Mouse (Mus musculus) right cerebral cortex, adult 18-20 months (tissue): ENCODE results near the gene Gm21943.
"Not testable (repeated sequence)": the region's sequence is repeated elsewhere in the genome, so short reads cannot be mapped to it uniquely, and the experiment has no call there.

Experiments used
- DNase-seq: peaks from one replicate; pipeline ENCODE4 v3.0.0; 2022; ENCODE audit warnings: mixed read lengths

Gm21943 gene

GRCm38 (mm10) chrY:57533644-57534043 lies at the start of gene Gm21943:
TSS of gene Gm21943 (minus strand) at chrY:57533744.
- not testable (repeated sequence) for DNase-seq
